Mouse (Mus musculus): Measurements from ENCODE around the gene Lsamp. TPM values are rescaled to one million over a fixed set of nuclear protein-coding genes. Genes with fewer than 3 reads are reported as not detected.

The Lsamp gene
- polyA plus RNA-seq, 1 experiment from 2014 or later: 5.5 TPM

DNA sequence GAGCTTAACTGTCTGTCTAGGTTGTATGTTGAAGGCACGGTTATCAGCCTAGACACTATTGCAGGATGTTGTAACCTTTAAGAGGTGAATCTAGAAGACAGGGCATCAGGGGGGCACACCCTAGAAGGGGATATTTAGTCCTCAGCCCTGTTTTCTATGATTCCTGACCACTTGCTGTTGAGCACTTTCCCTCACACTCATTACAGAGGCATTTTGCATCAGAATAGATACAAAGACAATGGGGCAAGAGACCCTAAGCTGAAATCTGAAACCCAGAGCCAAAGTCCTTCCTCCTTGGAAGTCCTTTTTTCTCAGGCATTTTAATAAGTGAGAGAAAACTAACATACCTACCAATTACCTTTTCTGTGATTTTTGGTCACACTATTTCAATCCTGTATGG is 2038.4 kb downstream of the Lsamp start:
- H3K27ac ChIP-seq (ENCODE audit: low read depth, low read length): no peak overlapping the region
- WGBS: 41% methylated on average over 1 of the region's 1 CpGs

DNA sequence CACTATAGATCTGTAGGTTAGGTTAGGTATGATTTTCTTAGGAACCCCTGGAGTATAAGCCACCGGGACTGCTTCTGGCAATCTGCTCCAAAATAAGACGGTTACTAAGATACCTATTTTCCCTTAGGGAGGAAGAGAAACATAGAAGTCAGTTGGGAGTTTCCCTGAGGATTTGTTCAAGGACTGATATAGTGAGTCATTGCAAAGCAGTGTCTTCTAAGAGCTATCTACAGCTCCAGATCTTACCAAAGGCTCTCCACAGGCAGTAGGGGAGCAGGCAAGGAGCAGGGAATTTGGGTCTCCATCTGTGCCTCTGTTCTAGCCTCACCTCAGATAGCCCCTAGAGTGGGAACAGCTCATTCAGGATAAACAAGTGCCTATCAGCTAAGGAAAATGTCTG is 2047.9 kb downstream of the Lsamp start:
- Histone ChIP-seq H3K4me2 (replicated peaks; ENCODE audit: low read depth, low read length) (no peak overlapping the region), H3K27ac (ENCODE audit: low read depth, low read length) (no peak overlapping the region), H3K9me3 (ENCODE audit: control insufficient read depth, low read length) (no peaks in the 10 kb centered on the region), H3K27me3 (ENCODE audit: control insufficient read depth, insufficient read depth, low read length) (no peaks in the 10 kb centered on the region), H3K9ac (ENCODE audit: low read depth, low read length) (no peak overlapping the region), H3K4me1 (ENCODE audit: control insufficient read depth, insufficient read depth, low read length) (no peaks in the 10 kb centered on the region), H3K4me3 (ENCODE audit: low read length) (no peak overlapping the region), H3K36me3 (ENCODE audit: control insufficient read depth, insufficient read depth, low read length) (no peaks in the 10 kb centered on the region)
- WGBS: 94% methylated on average over 2 of the region's 2 CpGs
- no peak for ATAC-seq (ENCODE audit: low FRiP score, low TSS enrichment)

More for the DNA sequence above, 2038.4 kb downstream of the Lsamp start:
- Histone ChIP-seq H3K4me2 (replicated peaks; ENCODE audit: low read depth, low read length) (no peak overlapping the region), H3K9me3 (ENCODE audit: control insufficient read depth, low read length) (no peaks in the 10 kb centered on the region), H3K27me3 (ENCODE audit: control insufficient read depth, insufficient read depth, low read length) (no peaks in the 10 kb centered on the region), H3K4me1 (ENCODE audit: control insufficient read depth, insufficient read depth, low read length) (no peaks in the 10 kb centered on the region), H3K9ac (ENCODE audit: low read depth, low read length) (no peak overlapping the region), H3K36me3 (ENCODE audit: control insufficient read depth, insufficient read depth, low read length) (no peaks in the 10 kb centered on the region), H3K4me3 (ENCODE audit: low read length) (no peak overlapping the region)
- ATAC-seq (ENCODE audit: low FRiP score, low TSS enrichment): no peak

DNA sequence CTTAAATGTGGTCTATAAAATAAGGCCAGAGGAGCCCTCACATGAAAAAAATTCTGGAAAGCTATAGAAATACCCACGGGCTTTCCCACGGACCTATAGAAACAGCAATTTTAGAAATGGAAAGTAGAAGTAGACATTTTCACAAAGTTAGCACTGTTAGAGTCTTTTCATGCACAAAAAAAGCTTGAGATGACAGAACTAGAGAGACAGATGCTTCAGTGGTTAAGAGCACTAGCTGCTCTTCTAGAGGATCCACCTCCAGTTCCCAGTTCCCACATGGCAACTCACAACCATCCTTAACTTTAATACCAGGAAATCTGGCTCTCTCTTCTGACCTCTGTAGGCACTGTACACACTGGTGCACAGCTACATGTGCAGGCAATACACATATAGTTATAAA is 2049.3 kb downstream of the Lsamp start:
- ATAC-seq (ENCODE audit: low FRiP score, low TSS enrichment): no peak
- H3K36me3 ChIP-seq (ENCODE audit: control insufficient read depth, insufficient read depth, low read length): no peaks in the 10 kb centered on the region
- H3K9ac ChIP-seq (ENCODE audit: low read depth, low read length): no peak overlapping the region
- no peak overlapping the region for H3K4me2 ChIP-seq (replicated peaks; ENCODE audit: low read depth, low read length)
- no peaks in the 10 kb centered on the region for H3K27me3 ChIP-seq (ENCODE audit: control insufficient read depth, insufficient read depth, low read length)
- H3K4me1 ChIP-seq (ENCODE audit: control insufficient read depth, insufficient read depth, low read length): no peaks in the 10 kb centered on the region
- no peak overlapping the region for H3K4me3 ChIP-seq (ENCODE audit: low read length)
- 83% methylated on average over 2 of the region's 2 CpGs for WGBS
- H3K27ac ChIP-seq (ENCODE audit: low read depth, low read length): no peak overlapping the region
- no peaks in the 10 kb centered on the region for H3K9me3 ChIP-seq (ENCODE audit: control insufficient read depth, low read length)

DNA sequence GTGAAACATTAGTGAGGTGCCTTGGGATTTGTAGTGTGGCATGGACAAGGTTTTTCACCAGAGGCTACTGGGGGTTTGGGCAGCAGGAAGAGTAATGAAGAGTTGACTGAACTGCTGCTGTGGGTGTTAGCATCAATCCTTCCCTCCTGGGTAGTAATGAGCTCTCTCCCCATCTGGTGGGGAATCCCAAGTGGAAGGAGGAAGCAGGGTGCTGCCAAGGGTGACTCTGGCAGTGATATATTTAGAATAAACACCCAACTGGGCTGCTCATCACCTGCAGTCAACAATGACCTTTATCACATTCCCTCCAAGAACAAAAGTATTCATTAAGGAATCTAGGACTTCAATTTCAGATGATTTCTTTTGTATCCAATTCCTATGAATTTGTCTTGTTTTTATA is 2064.0 kb downstream of the Lsamp start:
- no peak for ATAC-seq (ENCODE audit: low FRiP score, low TSS enrichment)
- no peak overlapping the region for H3K9ac ChIP-seq (ENCODE audit: low read depth, low read length)
- H3K27me3 ChIP-seq (ENCODE audit: control insufficient read depth, insufficient read depth, low read length): no peaks in the 10 kb centered on the region
- no peak overlapping the region for H3K27ac ChIP-seq (ENCODE audit: low read depth, low read length)
- H3K4me3 ChIP-seq (ENCODE audit: low read length): no peak overlapping the region
- H3K4me1 ChIP-seq (ENCODE audit: control insufficient read depth, insufficient read depth, low read length): no peaks in the 10 kb centered on the region
- no peaks in the 10 kb centered on the region for H3K36me3 ChIP-seq (ENCODE audit: control insufficient read depth, insufficient read depth, low read length)
- H3K4me2 ChIP-seq (replicated peaks; ENCODE audit: low read depth, low read length): no peak overlapping the region
- no peaks in the 10 kb centered on the region for H3K9me3 ChIP-seq (ENCODE audit: control insufficient read depth, low read length)

DNA sequence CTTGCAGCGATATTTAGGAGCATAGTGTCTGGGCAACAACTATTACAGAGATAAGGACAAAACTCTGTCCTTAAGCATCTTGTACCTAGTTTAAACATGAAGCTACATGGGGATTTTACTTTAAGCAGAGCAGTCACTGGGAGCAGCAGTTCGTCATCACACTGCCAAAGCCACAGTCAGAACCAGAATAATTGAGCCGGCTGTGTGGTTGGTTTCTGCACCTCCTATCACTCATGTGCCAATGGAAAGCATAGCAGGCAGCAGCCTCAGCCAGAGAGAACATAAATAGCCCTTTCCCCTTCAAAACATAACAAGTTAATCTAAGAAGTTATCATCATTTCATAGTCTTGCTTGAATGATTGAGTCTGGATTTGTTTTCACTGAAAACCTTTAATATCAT is 2075.8 kb downstream of the Lsamp start:
- WGBS: 68% methylated on average over 3 of the region's 3 CpGs
- Histone ChIP-seq H3K4me3 (ENCODE audit: low read length) (no peak overlapping the region), H3K4me1 (ENCODE audit: control insufficient read depth, insufficient read depth, low read length) (no peaks in the 10 kb centered on the region), H3K9me3 (ENCODE audit: control insufficient read depth, low read length) (no peaks in the 10 kb centered on the region), H3K27me3 (ENCODE audit: control insufficient read depth, insufficient read depth, low read length) (no peaks in the 10 kb centered on the region), H3K27ac (ENCODE audit: low read depth, low read length) (no peak overlapping the region), H3K36me3 (ENCODE audit: control insufficient read depth, insufficient read depth, low read length) (no peaks in the 10 kb centered on the region), H3K4me2 (replicated peaks; ENCODE audit: low read depth, low read length) (no peak overlapping the region), H3K9ac (ENCODE audit: low read depth, low read length) (no peak overlapping the region)
- no peak for ATAC-seq (ENCODE audit: low FRiP score, low TSS enrichment)

DNA sequence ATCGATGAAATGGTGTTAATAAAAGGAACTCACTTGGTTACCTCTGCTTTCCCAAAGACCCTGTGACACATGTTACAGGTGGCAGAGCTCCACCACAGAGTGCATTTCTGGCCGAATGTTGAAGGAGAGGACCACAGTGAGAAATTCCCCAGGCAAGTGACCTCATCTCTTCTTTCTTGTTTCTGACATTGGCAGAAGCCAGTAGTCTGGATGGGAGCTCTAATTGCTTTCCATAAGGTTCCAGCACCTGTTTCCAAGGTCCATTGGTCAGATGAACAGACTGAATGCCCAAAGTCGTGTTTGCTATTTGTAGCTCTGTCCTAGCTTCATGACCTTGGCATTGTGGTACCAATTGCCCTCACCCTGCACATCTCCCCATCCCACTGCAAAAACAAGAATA is 2090.2 kb downstream of the Lsamp start:
- no peaks in the 10 kb centered on the region for H3K27me3 ChIP-seq (ENCODE audit: control insufficient read depth, insufficient read depth, low read length)
- H3K4me2 ChIP-seq (replicated peaks; ENCODE audit: low read depth, low read length): no peak overlapping the region
- no peak overlapping the region for H3K27ac ChIP-seq (ENCODE audit: low read depth, low read length)
- no peaks in the 10 kb centered on the region for H3K36me3 ChIP-seq (ENCODE audit: control insufficient read depth, insufficient read depth, low read length)
- no peak for ATAC-seq (ENCODE audit: low FRiP score, low TSS enrichment)
- no peak overlapping the region for H3K9ac ChIP-seq (ENCODE audit: low read depth, low read length)
- no peaks in the 10 kb centered on the region for H3K9me3 ChIP-seq (ENCODE audit: control insufficient read depth, low read length)
- no peaks in the 10 kb centered on the region for H3K4me1 ChIP-seq (ENCODE audit: control insufficient read depth, insufficient read depth, low read length)
- H3K4me3 ChIP-seq (ENCODE audit: low read length): no peak overlapping the region
- WGBS: 81% methylated on average over 3 of the region's 3 CpGs

DNA sequence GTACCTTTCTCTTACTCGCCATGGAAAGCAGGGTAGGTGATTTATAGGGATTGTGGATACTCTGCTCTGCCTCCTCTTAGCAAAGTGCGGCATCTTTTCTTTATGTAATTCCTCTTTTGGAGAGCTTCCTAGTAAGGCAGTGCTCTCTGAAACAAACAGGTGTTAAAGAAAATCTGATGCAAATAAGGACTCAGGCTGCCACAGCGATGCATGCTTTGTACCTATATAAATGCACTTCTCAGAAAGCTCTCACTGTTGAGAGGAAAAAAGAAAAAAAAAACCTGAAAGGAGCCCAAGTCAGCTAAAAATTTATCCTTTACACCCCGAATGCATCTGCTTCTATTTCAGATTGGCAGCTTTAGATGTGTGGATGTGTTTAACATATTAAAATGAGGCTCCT is 2095.4 kb downstream of the Lsamp start:
- Histone ChIP-seq H3K9me3 (ENCODE audit: control insufficient read depth, low read length) (no peaks in the 10 kb centered on the region), H3K27ac (ENCODE audit: low read depth, low read length) (no peak overlapping the region), H3K4me3 (ENCODE audit: low read length) (no peak overlapping the region), H3K9ac (ENCODE audit: low read depth, low read length) (no peak overlapping the region), H3K36me3 (ENCODE audit: control insufficient read depth, insufficient read depth, low read length) (no peaks in the 10 kb centered on the region), H3K4me2 (replicated peaks; ENCODE audit: low read depth, low read length) (no peak overlapping the region), H3K4me1 (ENCODE audit: control insufficient read depth, insufficient read depth, low read length) (no peaks in the 10 kb centered on the region), H3K27me3 (ENCODE audit: control insufficient read depth, insufficient read depth, low read length) (no peaks in the 10 kb centered on the region)
- ATAC-seq (ENCODE audit: low FRiP score, low TSS enrichment): no peak
- 80% methylated on average over 4 of the region's 4 CpGs for WGBS

DNA sequence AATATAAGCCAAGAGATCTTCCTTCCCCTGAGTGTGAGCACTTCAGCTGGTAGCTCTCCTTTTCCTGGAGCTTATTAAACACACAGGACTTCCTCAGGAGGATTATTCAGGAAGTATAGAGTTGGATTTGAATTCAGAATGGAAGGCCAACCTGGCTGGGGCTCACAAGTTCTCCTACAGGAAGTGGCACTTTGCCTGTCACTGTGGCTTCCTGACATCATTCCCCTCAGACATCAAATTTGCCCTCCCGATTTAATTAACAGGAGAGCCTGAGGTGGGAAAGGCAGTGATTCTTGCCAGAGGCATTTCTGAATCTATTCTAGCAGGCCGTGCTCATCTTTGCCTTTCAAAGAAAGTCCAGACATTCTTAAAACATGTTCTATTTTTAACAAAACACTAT is 2097.4 kb downstream of the Lsamp start:
- no peaks in the 10 kb centered on the region for H3K36me3 ChIP-seq (ENCODE audit: control insufficient read depth, insufficient read depth, low read length)
- H3K9ac ChIP-seq (ENCODE audit: low read depth, low read length): no peak overlapping the region
- 68% methylated on average over 2 of the region's 2 CpGs for WGBS
- no peak for ATAC-seq (ENCODE audit: low FRiP score, low TSS enrichment)
- H3K27ac ChIP-seq (ENCODE audit: low read depth, low read length): no peak overlapping the region
- no peak overlapping the region for H3K4me3 ChIP-seq (ENCODE audit: low read length)
- H3K4me2 ChIP-seq (replicated peaks; ENCODE audit: low read depth, low read length): no peak overlapping the region
- H3K4me1 ChIP-seq (ENCODE audit: control insufficient read depth, insufficient read depth, low read length): no peaks in the 10 kb centered on the region
- H3K9me3 ChIP-seq (ENCODE audit: control insufficient read depth, low read length): no peaks in the 10 kb centered on the region
- no peaks in the 10 kb centered on the region for H3K27me3 ChIP-seq (ENCODE audit: control insufficient read depth, insufficient read depth, low read length)

DNA sequence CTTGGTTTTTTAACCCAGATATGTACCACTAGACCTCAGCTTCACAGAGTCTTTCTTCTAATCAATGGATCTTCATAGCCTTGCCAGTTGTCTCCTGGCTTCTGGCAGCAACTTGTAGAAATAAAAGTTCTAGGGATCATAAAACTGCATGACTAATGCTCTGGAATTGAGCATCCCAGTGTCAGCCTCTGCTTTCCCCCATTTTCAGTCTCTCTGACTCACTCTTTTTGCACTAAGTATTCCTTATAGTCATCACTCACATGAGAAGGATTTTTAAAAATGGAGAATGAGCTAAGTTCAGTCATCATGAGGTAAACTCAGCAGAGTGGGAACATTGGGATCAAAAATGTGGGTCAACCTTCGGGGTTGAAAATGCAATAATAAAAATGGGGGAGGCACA is 2113.3 kb downstream of the Lsamp start:
- H3K36me3 ChIP-seq (ENCODE audit: control insufficient read depth, insufficient read depth, low read length): no peaks in the 10 kb centered on the region
- ATAC-seq (ENCODE audit: low FRiP score, low TSS enrichment): no peak
- 84% methylated on average over 1 of the region's 1 CpGs for WGBS
- no peaks in the 10 kb centered on the region for H3K9me3 ChIP-seq (ENCODE audit: control insufficient read depth, low read length)
- no peak overlapping the region for H3K4me3 ChIP-seq (ENCODE audit: low read length)
- no peak overlapping the region for H3K4me2 ChIP-seq (replicated peaks; ENCODE audit: low read depth, low read length)
- no peaks in the 10 kb centered on the region; the same call in 1 of the 2 replicates for H3K4me1 ChIP-seq (ENCODE audit: control insufficient read depth, insufficient read depth, low read length)
- no peaks in the 10 kb centered on the region for H3K27me3 ChIP-seq (ENCODE audit: control insufficient read depth, insufficient read depth, low read length)
- H3K9ac ChIP-seq (ENCODE audit: low read depth, low read length): no peak overlapping the region
- no peak overlapping the region for H3K27ac ChIP-seq (ENCODE audit: low read depth, low read length)

DNA sequence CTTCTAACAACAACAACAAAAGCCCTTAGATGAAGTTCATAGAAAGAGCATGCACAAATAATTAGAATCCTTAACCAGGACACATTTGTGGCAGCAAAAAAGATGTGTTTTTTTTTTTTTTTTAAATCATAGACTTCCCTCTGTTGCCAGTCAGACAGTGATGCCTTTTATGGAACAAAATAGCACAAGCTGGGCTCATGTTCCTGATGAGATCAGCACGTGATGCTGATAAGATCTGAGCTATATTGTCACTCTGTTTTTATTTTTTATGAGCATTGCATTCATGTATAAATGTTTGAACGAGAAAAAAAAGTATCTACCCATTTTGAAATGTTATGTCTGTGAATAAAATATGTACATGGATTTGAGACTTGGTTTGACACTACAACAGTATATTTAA is 2118.0 kb downstream of the Lsamp start:
- H3K27me3 ChIP-seq (ENCODE audit: control insufficient read depth, insufficient read depth, low read length): no peaks in the 10 kb centered on the region
- no peaks in the 10 kb centered on the region for H3K9me3 ChIP-seq (ENCODE audit: control insufficient read depth, low read length)
- 42% methylated on average over 2 of the region's 2 CpGs for WGBS
- peaks cover 4% of the 10 kb centered on the region for H3K4me1 ChIP-seq (ENCODE audit: control insufficient read depth, insufficient read depth, low read length)
- no peak overlapping the region for H3K4me2 ChIP-seq (replicated peaks; ENCODE audit: low read depth, low read length)
- no peak overlapping the region for H3K27ac ChIP-seq (ENCODE audit: low read depth, low read length)
- no peak overlapping the region for H3K9ac ChIP-seq (ENCODE audit: low read depth, low read length)
- no peak overlapping the region for H3K4me3 ChIP-seq (ENCODE audit: low read length)
- H3K36me3 ChIP-seq (ENCODE audit: control insufficient read depth, insufficient read depth, low read length): no peaks in the 10 kb centered on the region
- ATAC-seq (ENCODE audit: low FRiP score, low TSS enrichment): no peak

All from kidney, embryonic 14.5 days (tissue).